Mouse (Mus musculus) spleen, postnatal 14 days (tissue): ENCODE results near the gene Tnfaip8l1.
A peak's percentile ranks its signal among the peaks of the same experiment; 100 is the strongest.

Source experiments
- DNase-seq, 2 experiments: peaks; one replicate each; pipeline ENCODE4 v3.0.0; 2021 to 2022; ENCODE audit warnings: low spot score in 2 of 2

Tnfaip8l1 gene

DNA sequence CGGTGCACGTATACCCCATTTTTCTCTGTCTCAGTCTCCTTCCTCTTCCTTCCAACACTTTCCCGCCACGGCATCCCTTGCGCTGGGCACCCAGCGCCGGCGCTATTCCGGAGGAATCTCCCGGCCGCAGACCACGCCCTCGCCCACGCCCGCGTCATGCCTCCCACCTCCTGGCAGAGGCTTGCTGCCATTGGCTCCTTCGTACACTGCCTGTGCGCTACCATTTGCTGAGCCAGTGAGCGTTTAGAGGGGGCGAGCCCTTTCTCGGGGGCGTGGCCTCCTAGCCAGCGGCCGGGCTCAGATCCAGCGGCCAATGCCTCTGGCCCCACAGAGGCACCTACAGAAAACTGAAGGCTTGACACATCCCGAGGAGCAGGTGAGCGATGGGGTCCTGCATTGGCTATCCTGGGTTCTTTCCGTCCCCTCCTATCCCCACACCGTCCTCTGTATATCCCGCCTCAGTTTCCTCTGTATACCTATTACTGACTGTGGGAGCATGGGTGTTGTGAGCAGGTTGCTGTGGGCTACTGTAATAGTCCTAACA, at the start of gene Tnfaip8l1:
Gene Tnfaip8l1, plus strand, starts transcription at position 247 of the 544 bp plus-strand sequence.
- peak; percentile 73 to 87 for DNase-seq

- DNase-seq: no peak
Observed at GRCm38 (mm10) chr17:56112743-56113142, 49.5 kb upstream of the Tnfaip8l1 start.

DNA sequence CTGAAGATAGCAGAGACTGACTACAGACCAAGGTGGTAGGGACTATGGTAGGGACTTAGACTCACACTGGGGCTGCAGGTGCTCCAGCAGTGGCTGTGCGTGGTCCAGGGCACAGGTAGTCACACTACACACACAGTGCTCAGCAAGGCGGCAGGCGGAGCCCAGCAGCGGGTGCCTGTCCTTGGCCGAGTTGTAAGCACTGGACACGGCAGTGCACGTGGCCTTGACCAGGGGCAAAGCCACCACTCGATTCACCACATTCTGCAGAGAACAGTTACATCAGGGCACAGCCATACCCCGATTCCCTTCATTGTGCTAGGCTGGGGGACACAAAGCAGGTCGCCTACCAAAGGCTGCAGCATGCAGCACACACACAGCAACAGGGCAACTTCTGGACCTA, 46.1 kb upstream of the Tnfaip8l1 start:
- DNase-seq: no peak

- DNase-seq: no peak
Observed at GRCm38 (mm10) chr17:56117251-56117710, 45.0 kb upstream of the Tnfaip8l1 start, which contains the start of gene Plin5. Gene Plin5, minus strand, starts transcription at chr17:56117596.

DNA sequence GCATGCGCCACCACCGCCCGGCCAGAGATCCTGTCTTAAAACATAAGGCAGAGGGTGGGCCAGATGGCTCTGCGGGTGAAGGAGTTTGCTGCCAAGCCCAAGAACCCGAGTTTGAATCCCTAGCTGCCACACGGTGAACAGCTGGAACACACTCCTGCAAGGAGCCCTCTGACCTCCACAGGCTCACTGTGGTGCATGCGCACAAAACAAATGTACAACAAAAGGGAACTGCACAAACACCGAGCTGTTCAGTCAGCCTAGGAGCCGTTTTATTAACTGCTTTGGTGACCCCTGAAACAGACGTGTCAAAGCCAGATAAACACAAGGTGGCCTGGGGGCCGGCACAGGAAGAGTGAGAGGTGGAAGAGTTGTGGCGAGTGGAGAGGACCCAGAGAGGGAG, 42.8 kb upstream of the Tnfaip8l1 start:
- DNase-seq: no peak

- no peak for DNase-seq
Observed at GRCm38 (mm10) chr17:56119981-56120880, 42.0 kb upstream of the Tnfaip8l1 start.

DNA sequence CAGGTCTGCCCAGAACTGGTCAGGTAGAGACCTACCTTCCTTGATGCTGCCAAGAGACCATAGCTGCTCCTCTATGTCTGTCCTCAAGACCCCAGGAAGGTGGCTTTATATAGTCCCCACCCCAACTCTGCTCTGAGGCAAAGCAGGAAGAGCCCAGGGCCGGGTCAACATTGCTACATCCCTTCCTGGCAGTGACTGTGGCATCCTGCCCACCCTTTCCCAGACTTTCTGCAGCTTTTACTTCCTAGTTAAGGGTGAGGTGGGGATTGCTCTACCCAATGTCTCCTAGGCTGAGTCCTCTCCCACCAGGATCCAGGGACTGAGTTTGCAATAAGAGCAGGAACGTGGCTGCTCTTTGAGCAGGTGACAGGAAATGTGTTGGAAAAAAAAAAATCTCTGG, 40.5 kb upstream of the Tnfaip8l1 start, which contains the start of gene Lrg1:
Gene Lrg1, minus strand, starts transcription at position 176 of the 400 bp plus-strand sequence.
- no peak for DNase-seq

- no peak for DNase-seq
Observed at GRCm38 (mm10) chr17:56123161-56123560, 39.1 kb upstream of the Tnfaip8l1 start.

GRCm38 (mm10) chr17:56123681-56124340, 38.5 kb upstream of the Tnfaip8l1 start:
- DNase-seq: no peak

DNA sequence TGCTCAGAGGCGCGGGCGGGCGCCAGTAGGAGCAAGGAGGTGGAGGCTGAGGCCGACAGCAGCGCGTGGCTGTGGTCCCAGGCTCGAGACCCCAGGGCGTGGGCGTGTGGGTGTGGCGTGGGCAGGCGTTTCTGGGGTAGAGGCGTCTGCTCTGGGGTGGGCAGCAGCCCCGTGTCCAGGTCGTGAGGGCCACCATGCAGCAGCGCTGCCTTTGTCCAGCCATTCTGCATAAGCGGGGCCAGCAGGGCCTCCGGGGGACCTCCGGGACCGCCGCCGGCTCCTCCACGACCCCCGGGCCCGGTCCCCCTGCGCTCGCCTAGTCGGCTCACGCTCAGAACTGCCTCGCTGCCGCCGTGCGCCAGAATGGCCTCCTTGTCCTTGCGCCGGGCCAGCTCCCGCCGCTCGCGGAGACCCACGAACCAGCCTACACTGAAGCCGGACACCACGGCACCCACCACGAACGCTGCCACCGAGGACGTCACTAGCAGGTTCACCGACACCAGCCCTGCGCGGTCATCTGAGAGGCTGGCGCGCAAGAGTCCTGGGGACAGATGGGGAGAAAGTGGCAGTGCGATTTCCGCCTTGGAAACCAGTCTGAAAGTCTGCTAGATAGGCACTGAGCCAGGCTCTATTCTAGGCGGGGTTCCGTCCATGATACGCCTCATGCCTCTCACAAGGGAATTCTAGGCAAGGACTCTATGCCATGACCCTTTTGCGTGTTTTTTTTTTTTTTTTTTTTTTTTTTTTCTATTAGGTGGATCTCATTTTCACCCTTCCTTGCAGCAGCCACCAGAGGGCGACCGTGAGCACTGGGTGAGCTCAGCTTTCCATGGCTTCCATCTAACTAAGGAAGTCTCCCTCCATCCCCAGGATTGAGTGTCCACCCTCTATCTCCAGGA, 37.7 kb upstream of the Tnfaip8l1 start:
- no peak for DNase-seq

DNA sequence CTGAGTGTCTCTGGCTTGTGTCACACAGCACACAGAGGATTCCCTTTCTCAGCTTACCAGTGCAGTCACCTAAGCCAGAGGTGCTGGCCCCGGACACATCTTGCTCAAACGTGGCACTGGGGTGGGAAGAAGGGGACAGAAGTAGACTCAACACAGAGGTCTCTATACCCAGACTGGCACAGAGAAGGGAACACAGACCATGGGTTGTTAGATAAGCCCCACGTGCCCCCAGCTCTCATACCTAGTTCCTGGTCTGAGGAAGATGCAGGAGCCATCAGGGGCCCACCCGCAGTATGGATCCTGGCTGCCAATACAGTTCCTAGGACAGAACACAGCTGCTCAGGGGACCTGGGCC, 37.0 kb upstream of the Tnfaip8l1 start:
- DNase-seq: no peak

DNA sequence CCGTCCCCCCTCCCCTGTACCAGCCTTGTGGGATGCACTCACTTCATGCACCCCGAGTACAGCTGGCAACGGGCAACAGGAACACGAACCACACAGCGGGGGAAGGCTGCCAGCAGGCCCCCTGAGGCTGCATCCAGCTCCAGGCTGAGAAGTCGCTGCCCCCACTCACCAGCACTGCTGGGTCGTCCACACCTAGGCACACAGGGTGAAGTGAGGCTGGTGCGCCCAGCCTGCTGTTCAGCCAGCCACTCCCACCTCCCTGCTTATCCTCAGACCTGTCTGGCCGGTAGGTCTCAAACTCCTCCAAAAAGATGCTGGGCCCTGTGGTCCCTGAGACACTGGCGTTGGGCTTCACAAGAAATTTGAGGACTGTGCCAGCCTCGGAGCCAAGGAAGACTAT, 36.1 kb upstream of the Tnfaip8l1 start:
- DNase-seq: no peak

DNA sequence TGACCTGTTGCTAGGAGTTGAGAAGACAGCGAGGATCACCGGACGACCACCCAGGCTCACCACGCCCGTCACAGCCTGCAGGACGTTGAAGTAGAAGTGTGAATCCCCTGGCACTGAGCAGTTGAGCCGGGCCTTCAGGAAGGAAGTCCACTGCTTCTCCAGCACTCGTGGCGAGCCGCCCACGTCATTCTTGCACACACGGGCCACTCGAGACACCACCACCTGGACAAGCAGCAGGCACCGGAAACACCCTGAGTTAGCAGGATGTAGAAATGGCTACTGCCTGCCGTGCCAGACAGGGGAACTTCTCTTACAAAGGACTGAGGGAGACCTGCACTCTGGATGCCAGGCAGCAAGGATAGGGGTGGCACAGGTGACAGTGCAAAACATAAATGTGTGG, 34.0 kb upstream of the Tnfaip8l1 start:
- DNase-seq: no peak

DNA sequence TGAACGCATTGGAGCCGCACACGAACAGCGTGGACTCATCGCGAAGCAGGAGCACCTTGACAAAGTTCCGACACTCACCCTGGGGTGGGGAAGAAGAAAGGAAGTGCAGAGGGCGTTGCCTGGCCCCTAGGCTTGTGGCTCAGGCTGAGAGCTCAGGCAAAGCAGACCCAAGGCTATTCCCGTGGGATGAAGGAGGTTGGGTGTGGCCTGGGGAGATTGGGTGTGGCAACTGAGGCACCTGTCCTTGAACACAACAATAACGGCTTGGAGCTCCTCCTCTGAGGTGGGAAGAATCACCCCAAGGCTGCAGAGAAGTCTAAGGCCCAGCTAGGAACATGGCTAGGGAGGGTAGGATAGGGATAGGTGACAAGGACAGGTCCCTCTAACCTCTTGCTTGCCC, 31.1 kb upstream of the Tnfaip8l1 start:
- no peak for DNase-seq

- DNase-seq: peak; percentile 44 to 72
Observed at GRCm38 (mm10) chr17:56131814-56132213, 30.5 kb upstream of the Tnfaip8l1 start.

- DNase-seq: peak; percentile 50 to 65
Observed at GRCm38 (mm10) chr17:56132661-56133060, 29.6 kb upstream of the Tnfaip8l1 start.

DNA sequence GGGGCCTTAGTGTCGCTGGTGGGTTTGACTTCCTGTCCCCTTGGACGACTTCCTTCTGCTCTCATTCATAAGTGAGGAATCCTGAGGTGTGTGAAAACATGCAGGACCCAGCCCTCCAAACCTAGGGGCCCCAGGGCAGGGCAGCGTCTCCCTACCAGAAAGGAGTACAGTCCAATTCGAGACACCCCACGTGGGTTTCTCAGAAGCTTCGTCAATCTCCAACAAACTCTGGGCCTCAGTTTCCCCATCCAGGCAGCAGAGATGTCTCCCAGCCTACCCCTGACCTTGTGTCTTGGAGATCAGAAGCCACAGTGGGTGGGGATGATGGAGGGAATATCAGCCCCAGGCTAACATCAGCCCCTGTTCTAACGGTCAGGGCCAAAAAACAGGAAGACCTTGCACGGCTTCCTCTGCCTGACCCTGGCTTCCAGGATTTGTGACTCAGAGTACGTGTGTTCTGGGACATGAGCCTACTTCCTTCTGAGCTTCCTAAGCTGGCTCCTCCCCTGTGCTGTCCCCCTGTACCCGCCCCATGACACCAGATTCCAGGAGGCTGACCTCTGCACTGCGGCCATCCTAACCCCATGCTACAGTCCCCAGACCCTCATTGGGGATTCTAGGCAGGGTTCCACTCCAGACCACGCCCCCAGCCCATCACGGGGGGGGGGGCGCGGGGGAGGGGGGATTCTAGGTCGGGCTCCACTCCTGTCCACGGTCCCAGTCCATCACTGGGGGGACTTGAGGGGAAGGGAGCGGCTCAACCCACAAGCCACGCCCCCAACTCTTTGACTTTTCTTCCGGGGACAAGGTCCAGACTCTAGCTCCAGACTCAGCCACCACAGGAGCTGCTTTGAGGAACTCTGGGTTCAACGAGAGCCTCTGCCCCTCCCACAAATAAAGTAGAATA, 28.6 kb upstream of the Tnfaip8l1 start:
- no peak for DNase-seq

DNA sequence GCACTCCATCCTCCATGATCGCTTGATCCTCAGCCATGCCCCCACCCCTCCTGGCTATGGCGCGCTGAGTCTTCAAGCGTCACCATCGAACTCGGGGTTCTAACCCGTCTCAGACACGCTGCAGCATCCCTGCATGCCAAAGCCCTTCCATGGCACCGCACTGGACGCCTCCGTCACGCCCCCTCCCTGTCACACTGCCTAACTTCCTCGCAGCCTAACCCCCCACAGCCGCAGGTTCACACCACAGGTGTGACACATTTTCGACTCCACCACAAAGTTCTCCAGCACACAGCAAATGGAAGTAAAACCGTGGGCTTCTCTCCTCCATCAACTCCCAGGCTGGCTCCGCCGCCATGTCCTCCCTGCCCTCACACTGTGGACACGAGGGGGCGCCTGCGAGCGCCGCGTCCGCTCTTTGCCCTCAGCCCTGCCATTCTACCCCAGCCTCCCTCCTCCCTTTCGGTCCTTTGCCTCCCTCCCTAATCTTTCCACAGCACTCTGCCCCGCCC, 27.8 kb upstream of the Tnfaip8l1 start:
- DNase-seq: peak; percentile 56 to 73

- DNase-seq: no peak
Observed at GRCm38 (mm10) chr17:56136558-56136957, 25.7 kb upstream of the Tnfaip8l1 start.
